Mouse (Mus musculus) induced T-regulatory cell, adult 2 months (primary cell): ENCODE results near the gene Alkbh6.

Source experiments
- DNase-seq: peaks from one replicate; pipeline ENCODE4 v3.0.0-alpha.2; 2012; ENCODE audit warnings: low read depth

Gene Alkbh6

GRCm38 (mm10) chr7:30295103-30295502 is 13.4 kb upstream of the Alkbh6 start:
- DNase-seq, result no peak

GRCm38 (mm10) chr7:30296816-30297215 is 11.7 kb upstream of the Alkbh6 start:
- no peak for DNase-seq

GRCm38 (mm10) chr7:30297266-30297665 is 11.3 kb upstream of the Alkbh6 start:
- DNase-seq, result no peak

GRCm38 (mm10) chr7:30300914-30301313 is 7.6 kb upstream of the Alkbh6 start:
- DNase-seq, result peak; percentile 82

- DNase-seq, result peak; percentile 75
Measured at GRCm38 (mm10) chr7:30306083-30306779, 2.3 kb upstream of the Alkbh6 start.

- DNase-seq, result no peak
Measured at GRCm38 (mm10) chr7:30309395-30310129, 1.0 kb downstream of the Alkbh6 start.

- DNase-seq, result no peak
Measured at GRCm38 (mm10) chr7:30310136-30310535, 1.6 kb downstream of the Alkbh6 start.

GRCm38 (mm10) chr7:30313666-30314320 is 5.3 kb downstream of the Alkbh6 start:
- DNase-seq, result no peak

GRCm38 (mm10) chr7:30314721-30315155 is 6.2 kb downstream of the Alkbh6 start, which contains the start of gene Syne4:
Syne4 (plus strand) TSS chr7:30314807.
- no peak for DNase-seq

- DNase-seq, result no peak
Measured at GRCm38 (mm10) chr7:30315559-30316529, 7.3 kb downstream of the Alkbh6 start.

GRCm38 (mm10) chr7:30318142-30318541 is 9.6 kb downstream of the Alkbh6 start:
- no peak for DNase-seq

- no peak for DNase-seq
Measured at GRCm38 (mm10) chr7:30320946-30321345, 12.4 kb downstream of the Alkbh6 start.

- DNase-seq, result peak; percentile 94
Measured at GRCm38 (mm10) chr7:30321539-30322284, 13.2 kb downstream of the Alkbh6 start, which contains the start of gene E130208F15Rik. E130208F15Rik (plus strand) TSS chr7:30321740.

- peak; percentile 97 for DNase-seq
Measured at GRCm38 (mm10) chr7:30322285-30322667, 13.8 kb downstream of the Alkbh6 start.

GRCm38 (mm10) chr7:30322865-30323264 is 14.3 kb downstream of the Alkbh6 start:
- peak; percentile 91 for DNase-seq

- peak; percentile 50 for DNase-seq
Measured at GRCm38 (mm10) chr7:30323795-30324194, 15.3 kb downstream of the Alkbh6 start, which contains the start of gene Sdhaf1. Sdhaf1 (minus strand) TSS chr7:30323895.

- DNase-seq, result no peak
Measured at GRCm38 (mm10) chr7:30324300-30324944, 15.9 kb downstream of the Alkbh6 start.

- peak; percentile 91 for DNase-seq
Measured at GRCm38 (mm10) chr7:30325364-30325763, 16.8 kb downstream of the Alkbh6 start.

- DNase-seq, result no peak
Measured at GRCm38 (mm10) chr7:30326427-30326826, 17.9 kb downstream of the Alkbh6 start.

GRCm38 (mm10) chr7:30327140-30327539 is 18.6 kb downstream of the Alkbh6 start:
- peak; percentile 81 for DNase-seq
